Mouse (Mus musculus): ENCODE measurements around the gene Chgb.

Chgb gene

DNA sequence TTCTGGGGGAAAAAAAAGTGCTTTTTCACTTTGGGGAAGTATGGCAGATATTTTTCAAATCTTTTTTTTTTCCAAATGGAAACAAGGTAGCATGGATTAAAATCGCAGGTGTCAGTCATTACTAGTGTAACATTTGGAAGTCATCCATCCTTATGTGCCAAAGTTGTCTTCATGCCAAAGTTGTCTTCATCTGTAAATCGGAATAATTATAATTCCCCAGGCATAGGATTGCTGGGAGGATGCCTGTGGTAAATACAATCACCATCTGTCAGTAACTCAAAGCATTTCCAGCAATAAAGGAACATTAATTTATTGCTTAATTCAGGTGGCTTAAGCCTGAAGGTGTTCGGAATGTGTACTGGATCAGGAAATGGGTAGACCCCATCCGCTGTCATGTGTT, 60.0 kb downstream of the Chgb start:
- DNase-seq (ENCODE audit: low read depth, low spot score): no peak

All from WW6 (cell line).